Comparison of ENCODE assay signal across 21 mouse cellular contexts in the genomic region with DNA sequence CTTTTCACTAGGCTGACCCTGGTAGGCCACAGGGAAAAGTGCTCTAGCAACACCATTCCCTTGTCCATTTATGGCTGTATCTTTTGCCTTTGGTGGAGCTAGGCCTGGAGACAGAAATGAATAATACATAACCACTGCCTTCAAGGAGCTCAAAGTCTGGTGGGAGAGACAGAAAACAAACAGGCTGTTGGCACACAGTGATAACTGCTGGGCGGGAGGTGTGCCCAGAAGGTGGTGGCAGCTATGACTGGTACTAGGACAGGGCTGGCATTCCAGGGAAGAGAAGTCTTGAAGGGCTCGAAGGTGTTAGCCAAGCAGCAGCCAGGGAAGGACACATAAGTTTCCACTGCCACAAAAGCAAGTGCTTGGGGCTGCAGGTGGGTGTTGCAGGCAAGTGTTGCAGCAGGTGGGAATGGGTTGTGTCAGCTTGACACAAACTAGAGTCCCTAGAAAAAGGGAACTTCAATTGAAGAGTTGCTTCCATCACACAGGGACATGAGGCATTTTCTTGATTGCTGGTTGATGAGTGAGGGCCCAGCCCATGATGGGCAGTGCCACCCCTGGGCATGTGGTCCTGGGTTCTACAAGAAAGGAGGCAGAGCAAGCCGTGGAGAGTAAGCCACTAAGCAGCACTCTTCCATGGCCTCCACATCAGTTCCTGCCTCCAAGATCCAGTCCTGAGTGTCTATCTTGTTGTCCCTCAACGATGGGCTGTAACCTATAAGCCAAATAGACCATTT. TPM values are rescaled to one million over a fixed set of nuclear protein-coding genes. Genes with fewer than 3 reads are reported as not detected.
A peak's percentile ranks its signal among the peaks of the same experiment; 100 is the strongest.
DNase-seq lines count a peak whose midpoint lies in the region; ATAC-seq and TF ChIP-seq lines count a peak whose summit lies in the region.
"Had no signal": no experiment of that assay in that cellular context is flagged by ENCODE, and none has a peak within 500 bp of the region (broad histone marks: within the 10 kb centered on the region; RNA-seq: fewer than 3 reads in every experiment).

No protein-coding gene starts in this region.

- peak; percentile 66 for DNase-seq in heart, adult 11 months
- no peak for DNase-seq in heart, postnatal 14 days
- peak; percentile 36 for DNase-seq in kidney, adult 2 months
- DNase-seq in MEL (ENCODE audit: low read depth, low spot score) = peak; percentile 49
- DNase-seq in stomach, postnatal 0 days (ENCODE audit: low spot score) = peak; percentile 54
- DNase-seq: adrenal gland, postnatal 14 days; cerebellum, adult 11 months; cerebellum, adult 2 months; cerebellum, adult 9-11 months; cerebellum, postnatal 25 days; gastrocnemius, postnatal 10 days; gastrocnemius, postnatal 36 days had no signal

- no peak for TF ChIP-seq POLR2A in kidney, adult 2 months (IDR thresholded peaks at IDR 0.05; ENCODE audit: low read depth, low read length)
- no peak for TF ChIP-seq POLR2A in MEL (IDR thresholded peaks at IDR 0.05; ENCODE audit: control insufficient read depth in 1 of 2, insufficient read depth in 1 of 2, low read depth in 1 of 2, low read length in 2 of 2, poor library complexity in 1 of 2)

- no peaks in the 10 kb centered on the region for H3K36me3 ChIP-seq in kidney, adult 2 months (ENCODE audit: control insufficient read depth, insufficient read depth, low read length)
- no peaks in the 10 kb centered on the region for H3K36me3 ChIP-seq in kidney, embryonic 16.5 days (ENCODE audit: insufficient read depth, low read length)
- H3K36me3 ChIP-seq in MEL (ENCODE audit: control insufficient read depth in 1 of 2, insufficient read depth in 2 of 2, low read length in 2 of 2) = peaks cover 0 to 5% of the 10 kb centered on the region in 2 experiments; a peak in 1 of 4 replicates
- H3K36me3 ChIP-seq in stomach, postnatal 0 days (ENCODE audit: control insufficient read depth, insufficient read depth, low read length) = no peaks in the 10 kb centered on the region
- no peaks in the 10 kb centered on the region for H3K36me3 ChIP-seq in forebrain, embryonic 16.5 days (ENCODE audit: control insufficient read depth, insufficient read depth)
- H3K36me3 ChIP-seq: embryonic facial prominence, embryonic 12.5 days; embryonic facial prominence, embryonic 15.5 days; heart, embryonic 13.5 days; hindbrain, embryonic 12.5 days; hindbrain, embryonic 15.5 days had no signal

- no peaks in the 10 kb centered on the region for H3K9me3 ChIP-seq in kidney, embryonic 16.5 days (ENCODE audit: low read length)
- H3K9me3 ChIP-seq in MEL (replicated peaks; ENCODE audit: insufficient read depth, low read length) = no peaks in the 10 kb centered on the region
- no peaks in the 10 kb centered on the region for H3K9me3 ChIP-seq in stomach, postnatal 0 days (ENCODE audit: control insufficient read depth, low read length)
- H3K9me3 ChIP-seq in forebrain, embryonic 16.5 days (ENCODE audit: control insufficient read depth, low read length) = no peaks in the 10 kb centered on the region
- H3K9me3 ChIP-seq: embryonic facial prominence, embryonic 12.5 days; embryonic facial prominence, embryonic 15.5 days; heart, embryonic 13.5 days; hindbrain, embryonic 12.5 days; hindbrain, embryonic 15.5 days had no signal

- H3K79me2 ChIP-seq in MEL (ENCODE audit: control insufficient read depth, insufficient read depth, low read length, poor library complexity) = no peaks in the 10 kb centered on the region

- no peak for TF ChIP-seq CTCF in kidney, adult 2 months (conservative IDR thresholded peaks at IDR 0.05; ENCODE audit: insufficient read depth, insufficient read length, low read depth, low read length)
- no peak for TF ChIP-seq CTCF in MEL (IDR thresholded peaks at IDR 0.05 in 2 of 3, conservative IDR thresholded peaks at IDR 0.05 in 1 of 3; ENCODE audit: control insufficient read depth in 1 of 3, insufficient read depth in 1 of 3, low read depth in 2 of 3, low read length in 3 of 3, poor library complexity in 1 of 3, severe bottlenecking in 1 of 3)
- TF ChIP-seq CTCF in stomach, postnatal 0 days (IDR thresholded peaks at IDR 0.05; ENCODE audit: low read depth) = no peak

- H3K4me2 ChIP-seq in kidney, embryonic 16.5 days (replicated peaks; ENCODE audit: low read depth, low read length) = no peak overlapping the region
- no peak overlapping the region for H3K4me2 ChIP-seq in stomach, postnatal 0 days (replicated peaks; ENCODE audit: low read depth)
- H3K4me2 ChIP-seq in forebrain, embryonic 16.5 days (ENCODE audit: low read length) = no peak overlapping the region
- H3K4me2 ChIP-seq: embryonic facial prominence, embryonic 12.5 days; embryonic facial prominence, embryonic 15.5 days; heart, embryonic 13.5 days; hindbrain, embryonic 12.5 days; hindbrain, embryonic 15.5 days had no signal

- H3K27me3 ChIP-seq in kidney, adult 2 months (replicated peaks; ENCODE audit: control insufficient read depth, insufficient read depth, low read length) = no peaks in the 10 kb centered on the region
- no peaks in the 10 kb centered on the region for H3K27me3 ChIP-seq in kidney, embryonic 16.5 days (ENCODE audit: insufficient read depth, low read length)
- H3K27me3 ChIP-seq in MEL (ENCODE audit: control insufficient read depth in 1 of 2, insufficient read depth in 2 of 2, low read length in 2 of 2) = peaks cover 3% of the 10 kb centered on the region in 2 experiments; a peak in 3 of 4 replicates
- H3K27me3 ChIP-seq in stomach, postnatal 0 days (ENCODE audit: control insufficient read depth, insufficient read depth, low read length) = no peaks in the 10 kb centered on the region
- no peaks in the 10 kb centered on the region for H3K27me3 ChIP-seq in forebrain, embryonic 16.5 days (replicated peaks; ENCODE audit: control insufficient read depth, insufficient read depth, low read length)
- H3K27me3 ChIP-seq: embryonic facial prominence, embryonic 12.5 days; embryonic facial prominence, embryonic 15.5 days; hindbrain, embryonic 12.5 days; hindbrain, embryonic 15.5 days; Patski had no signal

- TF ChIP-seq EP300 in MEL (IDR thresholded peaks at IDR 0.05; ENCODE audit: low read depth in 1 of 2, low read length in 2 of 2) = no peak
- TF ChIP-seq EP300 in stomach, postnatal 0 days (optimal IDR thresholded peaks at IDR 0.05) = no peak

- ATAC-seq in kidney, embryonic 16.5 days (ENCODE audit: low FRiP score, low TSS enrichment) = no peak
- peak; percentile 80 for ATAC-seq in stomach, postnatal 0 days (ENCODE audit: low FRiP score, low TSS enrichment)
- ATAC-seq in forebrain, embryonic 16.5 days = no peak
- ATAC-seq: forebrain, embryonic 14.5 days; Patski had no signal

- no peak overlapping the region for H3K27ac ChIP-seq in kidney, adult 2 months (ENCODE audit: insufficient read depth, low read depth, low read length)
- no peak overlapping the region for H3K27ac ChIP-seq in kidney, embryonic 16.5 days (ENCODE audit: low read length)
- no peak overlapping the region; the same call in 1 of the 2 replicates for H3K27ac ChIP-seq in MEL (ENCODE audit: control insufficient read depth, low read depth, low read length)
- H3K27ac ChIP-seq in stomach, postnatal 0 days (replicated peaks) = peak overlapping the region; percentile 35; the same call in 1 of the 2 replicates
- H3K27ac ChIP-seq in forebrain, embryonic 16.5 days (ENCODE audit: low read length) = no peak overlapping the region
- H3K27ac ChIP-seq: embryonic facial prominence, embryonic 12.5 days; embryonic facial prominence, embryonic 15.5 days; heart, embryonic 13.5 days; hindbrain, embryonic 12.5 days; hindbrain, embryonic 15.5 days had no signal

- no peaks in the 10 kb centered on the region for H3K4me1 ChIP-seq in kidney, adult 2 months (ENCODE audit: control insufficient read depth, insufficient read depth, low read length)
- peaks cover 5% of the 10 kb centered on the region; the same call in 1 of the 2 replicates for H3K4me1 ChIP-seq in kidney, embryonic 16.5 days (ENCODE audit: insufficient read depth, low read length)
- peaks cover 3 to 14% of the 10 kb centered on the region in 2 experiments; a peak in 2 of 4 replicates for H3K4me1 ChIP-seq in MEL (ENCODE audit: control insufficient read depth in 1 of 2, insufficient read depth in 2 of 2, low read length in 2 of 2)
- H3K4me1 ChIP-seq in stomach, postnatal 0 days (replicated peaks; ENCODE audit: control insufficient read depth, insufficient read depth) = no peaks in the 10 kb centered on the region
- H3K4me1 ChIP-seq in forebrain, embryonic 16.5 days (replicated peaks; ENCODE audit: control insufficient read depth, insufficient read depth, low read length) = no peaks in the 10 kb centered on the region
- H3K4me1 ChIP-seq: hindbrain, embryonic 15.5 days had no signal

- intact Hi-C loops in heart, postnatal 14 days (cut with DNase I) = no loop called here

- H3K9ac ChIP-seq in kidney, embryonic 16.5 days (replicated peaks; ENCODE audit: low read length) = no peak overlapping the region
- H3K9ac ChIP-seq in MEL (ENCODE audit: control insufficient read depth, low read depth, low read length, poor library complexity, severe bottlenecking) = peak overlapping the region; percentile 24; the same call in 1 of the 2 replicates
- no peak overlapping the region for H3K9ac ChIP-seq in stomach, postnatal 0 days (ENCODE audit: low read length)
- H3K9ac ChIP-seq in forebrain, embryonic 16.5 days (replicated peaks; ENCODE audit: low read depth, low read length) = no peak overlapping the region
- H3K9ac ChIP-seq: embryonic facial prominence, embryonic 12.5 days; embryonic facial prominence, embryonic 15.5 days; heart, embryonic 13.5 days; hindbrain, embryonic 12.5 days; hindbrain, embryonic 15.5 days had no signal

- WGBS in kidney, adult 2 months = 81% methylated on average over 4 of the region's 4 CpGs
- WGBS in kidney, embryonic 16.5 days = 82% methylated on average over 4 of the region's 4 CpGs
- WGBS in stomach, postnatal 0 days = 74% methylated on average over 4 of the region's 4 CpGs
- WGBS in forebrain, embryonic 16.5 days = 84% methylated on average over 4 of the region's 4 CpGs

- TF ChIP-seq RAD21 in MEL (IDR thresholded peaks at IDR 0.05; ENCODE audit: low read depth, low read length) = no peak

- H3K4me3 ChIP-seq in kidney, adult 2 months (ENCODE audit: insufficient read depth, low read depth, low read length) = no peak overlapping the region
- no peak overlapping the region for H3K4me3 ChIP-seq in kidney, embryonic 16.5 days (ENCODE audit: low read length)
- no peak overlapping the region for H3K4me3 ChIP-seq in MEL (ENCODE audit: control insufficient read depth in 1 of 2, insufficient read depth in 1 of 2, low read depth in 2 of 2, low read length in 2 of 2)
- no peak overlapping the region for H3K4me3 ChIP-seq in stomach, postnatal 0 days (ENCODE audit: low read depth, low read length)
- no peak overlapping the region for H3K4me3 ChIP-seq in forebrain, embryonic 16.5 days (replicated peaks; ENCODE audit: low read length)
- H3K4me3 ChIP-seq: embryonic facial prominence, embryonic 12.5 days; embryonic facial prominence, embryonic 15.5 days; heart, embryonic 13.5 days; hindbrain, embryonic 12.5 days; hindbrain, embryonic 15.5 days had no signal

RNA-seq across cellular contexts. Expression of a gene that starts 37.3 kb away (rescaled TPM):
- 1 to 10 TPM; 6.4 to 7.1 TPM for total RNA-seq in heart, postnatal 14 days (2021)
- polyA plus RNA-seq in kidney, adult 2 months (2012; rRNA removed) = 4.9 and 5.6 TPM in 2 replicates
- 7.3 and 7.8 TPM in 2 replicates for polyA plus RNA-seq in kidney, embryonic 16.5 days (2015; fragmentation: Nextera tagmentation; extraction: Ambion mirVana)
- 8.3 and 8.6 TPM in 2 replicates for total RNA-seq in MEL (2012; rRNA removed)
- 10 to 100 TPM in 1 of 2 experiments, not detected in 1; 11.3 TPM for polyA plus RNA-seq in MEL (2012; ENCODE audit: insufficient read depth in 1 of 2, insufficient read length in 2 of 2, low read depth in 1 of 2, low replicate concordance in 2 of 2, missing spikeins in 1 of 2)
- 3.6 and 3.8 TPM in 2 replicates for polyA plus RNA-seq in stomach, postnatal 0 days (2015; fragmentation: Nextera tagmentation; extraction: Ambion mirVana)
- polyA plus RNA-seq in forebrain, embryonic 16.5 days (2015; fragmentation: Nextera tagmentation; extraction: Ambion mirVana) = 4.5 and 4.7 TPM in 2 replicates

Comparison
In these comparisons a context has a peak if more than half of its experiments do, and no peak if none do; other contexts are left out.
1. DNase-seq: peak in heart, adult 11 months (single experiment), kidney, adult 2 months (single experiment), MEL (single experiment) and stomach, postnatal 0 days (single experiment); none in heart, postnatal 14 days (0 of 2).